Mouse (Mus musculus) Patski (cell line): ENCODE results near the gene Tbc1d1. TPM values are rescaled to one million over a fixed set of nuclear protein-coding genes. Genes with fewer than 3 reads are reported as not detected.
A peak's percentile ranks its signal among the peaks of the same experiment; 100 is the strongest.

Experiments used
- ATAC-seq: fragments of 100-300 bp; one replicate; pipeline ENCODE4 v1.8.0; 2021
- CTCF ChIA-PET: fragments of 350-600 bp; sonication (Branson Sonifier 250); formaldehyde crosslinking; loops from one replicate; lab custom pipeline; 2022; ENCODE audit warnings: inconsistent platforms; lab: Charles Lee
- POLR2A ChIA-PET: fragments of 350-600 bp; sonication (Branson Sonifier 250); formaldehyde crosslinking; loops from one replicate; lab custom pipeline; 2022; ENCODE audit warnings: antibody characterized with exemption, inconsistent platforms; lab: Charles Lee
- DNase-seq: peaks from one replicate; pipeline ENCODE4 v3.0.0-alpha.2; 2011; ENCODE audit warnings: low read depth, low spot score
- H3K27me3 ChIP-seq: fragments of 371-371 bp; one replicate; pipeline ENCODE4 v1.5.1; 2021
- CTCF ChIP-seq: fragments of 100-300 bp; IDR thresholded peaks from one replicate; pipeline ENCODE4 v1.5.1; 2021
- in situ Hi-C: fragments of 300-500 bp; cut with MboI; formaldehyde crosslinking; loops from 3 replicates; pipeline ENCODE4 v1.11.1; 2018; ENCODE audit warnings: low pct_unique_long_range_greater_than_20kb, mixed read lengths
- polyA plus RNA-seq: library from polyadenylated mRNA; unstranded; gene quantifications from one replicate; pipeline ENCODE4 v1.2.3, GENCODE M21; 2021

The Tbc1d1 gene
- polyA plus RNA-seq, 1 experiment from 2014 or later, result 45.9 TPM

- ATAC-seq (peak; percentile 72), DNase-seq (no peak)
- no peaks in the 10 kb centered on the region for H3K27me3 ChIP-seq
- POLR2A ChIA-PET, result interaction anchor here (0.9 kb wide), 1 partner anchor 36 kb away, joined by 3 read pairs; no protein-coding TSS in a partner anchor
- TF ChIP-seq CTCF, result peak; percentile 76
- in situ Hi-C loops, result no loop called here
- CTCF ChIA-PET, result interaction anchor here (0.8 to 1.8 kb wide), 3 partner anchors 10 to 115 kb away, joined by 3 to 8 read pairs (median 4); no protein-coding TSS in a partner anchor
Observed at GRCm38 (mm10) chr5:64159781-64160704, 3.9 kb downstream of the Tbc1d1 start.

GRCm38 (mm10) chr5:64160705-64161391 is 4.7 kb downstream of the Tbc1d1 start:
- POLR2A ChIA-PET, result no interaction called here
- ATAC-seq (no peak), DNase-seq (no peak)
- no peak for TF ChIP-seq CTCF
- CTCF ChIA-PET, result interaction anchor here (0.8 to 1.8 kb wide), 5 partner anchors 9 to 114 kb away, joined by 3 to 8 read pairs (median 4); no protein-coding TSS in a partner anchor
- H3K27me3 ChIP-seq, result no peaks in the 10 kb centered on the region
- in situ Hi-C loops, result no loop called here

- POLR2A ChIA-PET, result interaction anchor here (0.7 to 1.0 kb wide), 2 partner anchors 14 to 50 kb away, joined by 3 to 4 read pairs; no protein-coding TSS in a partner anchor
- no peak for TF ChIP-seq CTCF
Observed at GRCm38 (mm10) chr5:64161917-64162316, 5.8 kb downstream of the Tbc1d1 start.

GRCm38 (mm10) chr5:64162582-64162981 is 6.5 kb downstream of the Tbc1d1 start:
- no peak for TF ChIP-seq CTCF
- CTCF ChIA-PET, result interaction anchor here (0.7 kb wide), 1 partner anchor 8 kb away, joined by 3 read pairs; no protein-coding TSS in a partner anchor
- no peaks in the 10 kb centered on the region for H3K27me3 ChIP-seq
- ATAC-seq, result no peak
- in situ Hi-C loops, result no loop called here
- no peak for DNase-seq
- POLR2A ChIA-PET, result interaction anchor here (0.7 to 1.0 kb wide), 2 partner anchors 14 to 51 kb away, joined by 3 to 4 read pairs; no protein-coding TSS in a partner anchor

More at GRCm38 (mm10) chr5:64161917-64162316, 5.8 kb downstream of the Tbc1d1 start:
- CTCF ChIA-PET, result interaction anchor here (0.7 to 1.0 kb wide), 3 partner anchors 8 to 85 kb away, joined by 3 to 4 read pairs (median 3); no protein-coding TSS in a partner anchor
- in situ Hi-C loops, result no loop called here
- H3K27me3 ChIP-seq, result no peaks in the 10 kb centered on the region
- DNase-seq (no peak), ATAC-seq (no peak)

DNA sequence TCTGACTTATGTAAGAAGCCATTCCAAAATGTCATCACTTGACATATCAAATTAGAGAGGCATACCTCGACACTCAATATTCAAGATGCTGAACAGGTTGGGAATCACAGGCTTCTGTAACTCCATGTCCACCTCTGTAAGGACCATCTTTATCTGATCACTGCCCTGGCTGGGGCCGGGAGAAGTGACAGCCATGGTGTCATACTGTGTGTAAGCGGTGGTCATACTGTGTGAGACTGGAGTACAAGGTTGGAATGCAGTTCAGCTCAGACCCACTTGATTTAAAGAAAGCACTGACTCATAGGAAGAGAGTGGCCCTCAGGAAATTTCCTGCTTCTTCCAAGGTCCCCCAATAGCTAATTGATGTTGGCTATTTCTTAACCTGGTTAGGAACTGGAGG is 8.3 kb downstream of the Tbc1d1 start:
- in situ Hi-C loops, result no loop called here
- no peaks in the 10 kb centered on the region for H3K27me3 ChIP-seq
- no peak for TF ChIP-seq CTCF
- ChIA-PET POLR2A (interaction anchor here (0.9 kb wide), 1 partner anchor 27 kb away, joined by 3 read pairs; no protein-coding TSS in a partner anchor), CTCF (interaction anchor here (1.3 to 2.4 kb wide), 2 partner anchors 27 to 38 kb away, joined by 3 to 7 read pairs; no protein-coding TSS in a partner anchor)
- DNase-seq (no peak), ATAC-seq (no peak)

- ATAC-seq, result no peak
- in situ Hi-C loops, result no loop called here
- POLR2A ChIA-PET, result no interaction called here
- TF ChIP-seq CTCF, result no peak
- no peaks in the 10 kb centered on the region for H3K27me3 ChIP-seq
- DNase-seq, result no peak
- CTCF ChIA-PET, result no interaction called here
Observed at GRCm38 (mm10) chr5:64165826-64166225, 9.7 kb downstream of the Tbc1d1 start.

GRCm38 (mm10) chr5:64168990-64169540 is 13.0 kb downstream of the Tbc1d1 start:
- no peaks in the 10 kb centered on the region for H3K27me3 ChIP-seq
- ChIA-PET CTCF (interaction anchor here (0.7 to 2.2 kb wide), 4 partner anchors 8 to 106 kb away, joined by 3 to 8 read pairs (median 4); no protein-coding TSS in a partner anchor), POLR2A (no interaction called here)
- TF ChIP-seq CTCF, result no peak
- ATAC-seq (no peak), DNase-seq (no peak)
- in situ Hi-C loops, result no loop called here

DNA sequence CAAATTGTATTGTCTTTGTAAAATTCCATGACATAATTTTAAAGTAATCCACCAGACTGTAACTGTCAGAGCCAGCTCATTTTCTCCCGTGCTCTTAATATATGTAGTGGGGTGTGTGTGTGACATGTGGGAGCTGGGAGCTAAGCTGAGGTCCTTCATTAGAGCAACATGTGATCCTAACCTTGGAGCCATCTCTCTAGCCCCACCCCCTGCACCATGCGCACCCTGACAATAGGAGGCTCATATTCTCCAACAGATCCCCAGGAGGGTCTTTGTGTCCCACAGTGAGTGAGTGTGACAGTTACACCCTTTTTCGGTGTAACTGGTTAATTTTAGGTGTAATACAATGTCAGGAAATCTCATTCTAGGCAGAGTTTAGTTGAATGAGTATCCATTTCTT is 16.8 kb downstream of the Tbc1d1 start:
- no peaks in the 10 kb centered on the region for H3K27me3 ChIP-seq
- CTCF ChIA-PET, result interaction anchor here (0.9 kb wide), 1 partner anchor 8 kb away, joined by 4 read pairs; no protein-coding TSS in a partner anchor
- in situ Hi-C loops, result no loop called here
- POLR2A ChIA-PET, result no interaction called here
- no peak for DNase-seq
- no peak for TF ChIP-seq CTCF
- no peak for ATAC-seq

- in situ Hi-C loops, result no loop called here
- CTCF ChIA-PET, result interaction anchor here (1.0 kb wide), 1 partner anchor 23 kb away, joined by 4 read pairs; no protein-coding TSS in a partner anchor
- POLR2A ChIA-PET, result no interaction called here
- DNase-seq (no peak), ATAC-seq (no peak)
- no peak for TF ChIP-seq CTCF
- no peaks in the 10 kb centered on the region for H3K27me3 ChIP-seq
Observed at GRCm38 (mm10) chr5:64173302-64173701, 17.2 kb downstream of the Tbc1d1 start.
